Mouse (Mus musculus) ES-Bruce4 (cell line): ENCODE measurements around the gene E2f4. TPM values are rescaled to one million over a fixed set of nuclear protein-coding genes. Genes with fewer than 3 reads are reported as not detected.

Experiments
- H3K27ac ChIP-seq: 2 replicates; pipeline ENCODE4 v1.5.1; 2012; ENCODE audit warnings: low read length, inconsistent platforms; ENCODE audit not compliant: insufficient read depth
- H3K27me3 ChIP-seq: 2 replicates; pipeline ENCODE4 v1.6.1; 2012; ENCODE audit warnings: mild to moderate bottlenecking, low read length, inconsistent platforms; ENCODE audit not compliant: control insufficient read depth, poor library complexity, insufficient read depth, severe bottlenecking
- H3K36me3 ChIP-seq: 2 replicates; pipeline ENCODE4 v1.6.1; 2012; ENCODE audit warnings: inconsistent platforms, mild to moderate bottlenecking, low read length, moderate library complexity; ENCODE audit not compliant: control insufficient read depth, poor library complexity, insufficient read depth, severe bottlenecking
- H3K4me1 ChIP-seq: one replicate; pipeline ENCODE4 v1.8.1; 2011; ENCODE audit warnings: low read length; ENCODE audit not compliant: control insufficient read depth, insufficient read depth
- H3K4me3 ChIP-seq: 2 replicates; pipeline ENCODE4 v1.5.1; 2011; ENCODE audit warnings: low read depth, mild to moderate bottlenecking, low read length
- H3K9ac ChIP-seq: 2 replicates; pipeline ENCODE4 v1.6.1; 2012; ENCODE audit warnings: low read depth, mild to moderate bottlenecking, inconsistent platforms; ENCODE audit not compliant: poor library complexity, severe bottlenecking
- H3K9me3 ChIP-seq: replicated peaks from 2 replicates; pipeline ENCODE4 v1.6.1; 2012; ENCODE audit warnings: mild to moderate bottlenecking, low read length, inconsistent platforms; ENCODE audit not compliant: control insufficient read depth, poor library complexity, insufficient read depth, severe bottlenecking
- CTCF ChIP-seq: IDR thresholded peaks from one replicate; pipeline ENCODE4 v1.8.1; 2011; ENCODE audit warnings: low read depth, low read length
- EP300 ChIP-seq: IDR thresholded peaks from 2 replicates; pipeline ENCODE4 v1.6.1; 2011; ENCODE audit warnings: low read depth, low read length; ENCODE audit not compliant: insufficient read depth
- POLR2A ChIP-seq: IDR thresholded peaks from one replicate; pipeline ENCODE4 v1.8.1; 2011; ENCODE audit warnings: low read length; ENCODE audit not compliant: insufficient read depth
- polyA plus RNA-seq: library from polyadenylated mRNA; stranded (reverse); fragments of >200 nt; gene quantifications from 2 replicates; pipeline ENCODE4 v1.2.4, GENCODE M21; 2011; ENCODE audit warnings: low read depth; ENCODE audit not compliant: missing spikeins, insufficient read depth, insufficient read length

Gene E2f4
- polyA plus RNA-seq, 1 experiment, result 104 TPM

- TF ChIP-seq CTCF, result no peak
- TF ChIP-seq POLR2A, result no peak
- H3K9ac ChIP-seq, result peak overlapping the region; percentile 71
- H3K27me3 ChIP-seq, result no peaks in the 10 kb centered on the region
- H3K4me3 ChIP-seq, result peak overlapping the region; percentile 75
- H3K27ac ChIP-seq, result 0 out of 2 replicates have a peak overlapping the region, but pooled peaks have one; percentile 22
- peaks cover 3% of the 10 kb centered on the region for H3K4me1 ChIP-seq
- no peaks in the 10 kb centered on the region for H3K9me3 ChIP-seq
- H3K36me3 ChIP-seq, result peaks cover 31% of the 10 kb centered on the region
These were observed 29.5 kb downstream of the E2f4 start for GRCm38 (mm10) chr8:105326968-105327367.

DNA sequence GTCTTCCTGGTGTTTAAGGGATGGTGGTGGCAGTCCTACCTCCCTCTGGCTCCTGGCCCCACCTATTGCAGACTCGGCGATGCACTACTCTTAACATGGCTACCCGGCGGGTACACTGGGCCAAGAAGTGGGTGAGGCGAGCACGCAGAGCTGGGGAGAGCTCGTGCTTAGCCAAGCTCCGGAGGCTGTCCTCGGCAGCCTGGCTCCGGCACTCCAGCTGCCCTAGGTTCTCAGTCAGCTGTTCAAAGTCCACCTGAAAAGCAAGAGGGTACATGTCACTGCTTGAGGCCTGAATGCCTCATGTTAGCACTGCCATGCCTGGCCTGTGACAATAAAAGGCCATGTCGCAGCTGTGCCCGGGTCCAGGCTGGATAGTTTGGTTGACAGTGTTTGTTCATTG, 32.9 kb downstream of the E2f4 start:
- Histone ChIP-seq H3K27me3 (no peaks in the 10 kb centered on the region), H3K9ac (no peak overlapping the region), H3K4me3 (no peak overlapping the region), H3K27ac (no peak overlapping the region), H3K9me3 (no peaks in the 10 kb centered on the region), H3K4me1 (peaks cover 3% of the 10 kb centered on the region), H3K36me3 (peaks cover 35% of the 10 kb centered on the region)
- TF ChIP-seq EP300 (no peak), CTCF (no peak), POLR2A (no peak)

DNA sequence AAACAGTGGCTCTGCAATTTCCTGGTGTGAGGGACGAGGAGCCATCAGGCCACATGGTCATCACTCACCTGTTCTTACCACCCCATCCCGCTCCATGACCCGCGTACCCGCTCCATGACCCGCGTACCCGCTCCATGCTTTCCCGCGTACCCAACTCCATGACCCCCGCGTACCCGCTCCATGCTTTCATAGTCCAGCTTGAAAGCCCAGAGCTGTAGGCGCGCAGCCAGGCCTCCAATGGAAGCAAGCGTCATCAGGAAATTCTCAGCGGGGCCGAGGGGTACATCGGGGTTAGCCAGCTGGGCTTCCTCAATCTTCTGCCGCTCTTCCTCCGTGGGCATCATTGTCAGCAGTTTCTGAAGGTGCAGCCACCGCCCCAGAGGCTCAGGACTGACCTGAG, 34.0 kb downstream of the E2f4 start:
- no peak for TF ChIP-seq POLR2A
- TF ChIP-seq CTCF, result no peak
- TF ChIP-seq EP300, result no peak
- H3K4me3 ChIP-seq, result no peak overlapping the region
- peaks cover 35% of the 10 kb centered on the region for H3K36me3 ChIP-seq
- no peak overlapping the region for H3K9ac ChIP-seq
- H3K27ac ChIP-seq, result no peak overlapping the region
- H3K9me3 ChIP-seq, result no peaks in the 10 kb centered on the region
- H3K27me3 ChIP-seq, result no peaks in the 10 kb centered on the region
- H3K4me1 ChIP-seq, result peaks cover 3% of the 10 kb centered on the region

DNA sequence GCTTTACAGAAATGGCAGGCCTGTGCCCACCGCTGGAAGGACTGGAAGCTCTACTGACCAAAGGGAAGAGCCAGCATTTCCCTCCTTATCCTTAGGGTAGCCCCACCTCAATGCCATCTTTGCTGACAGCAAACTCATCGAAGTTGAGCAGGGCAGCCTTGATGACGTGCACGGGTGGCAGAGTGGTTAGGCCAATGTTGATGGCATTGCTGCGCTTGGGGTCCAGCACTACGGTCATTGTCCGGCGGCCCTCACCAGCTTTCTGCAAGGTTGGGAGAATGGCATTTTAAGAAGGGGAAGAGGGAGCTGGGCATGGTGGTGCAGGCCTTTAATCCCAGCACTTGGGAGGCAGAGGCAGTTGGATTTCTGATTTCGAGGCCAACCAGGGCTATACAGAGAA, 34.5 kb downstream of the E2f4 start:
- Histone ChIP-seq H3K9me3 (no peaks in the 10 kb centered on the region), H3K27me3 (no peaks in the 10 kb centered on the region), H3K36me3 (peaks cover 35% of the 10 kb centered on the region), H3K27ac (no peak overlapping the region), H3K9ac (no peak overlapping the region), H3K4me3 (no peak overlapping the region), H3K4me1 (peaks cover 3% of the 10 kb centered on the region)
- TF ChIP-seq EP300 (no peak), POLR2A (no peak), CTCF (no peak)

DNA sequence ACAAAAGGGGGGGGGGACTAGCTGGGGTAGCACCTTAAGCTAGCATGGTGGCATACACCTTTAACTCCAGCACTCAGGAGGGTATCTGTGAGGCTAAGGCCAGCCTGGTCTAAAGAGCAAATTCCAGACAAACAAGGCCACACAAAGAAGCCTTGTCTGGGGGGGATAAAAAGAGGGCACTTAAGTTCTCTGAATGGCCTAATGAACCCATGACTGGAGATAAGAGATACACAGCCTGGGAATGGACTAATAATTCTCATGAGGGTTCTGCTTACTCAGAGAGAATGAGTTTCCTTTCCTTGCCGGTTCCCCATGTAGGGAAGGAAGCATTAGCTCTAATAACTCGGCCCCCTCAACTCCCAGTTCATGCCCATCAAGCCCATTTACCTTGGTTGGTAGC, 35.1 kb downstream of the E2f4 start:
- H3K9ac ChIP-seq, result no peak overlapping the region
- no peaks in the 10 kb centered on the region for H3K27me3 ChIP-seq
- no peak overlapping the region for H3K27ac ChIP-seq

GRCm38 (mm10) chr8:105336373-105337130, 39.1 kb downstream of the E2f4 start:
- Histone ChIP-seq H3K9ac (peak overlapping the region; percentile 11; the same call in 1 of the 2 replicates), H3K36me3 (peaks cover 7% of the 10 kb centered on the region), H3K27ac (no peak overlapping the region), H3K27me3 (no peaks in the 10 kb centered on the region), H3K4me1 (peaks cover 5% of the 10 kb centered on the region), H3K4me3 (peak overlapping the region; percentile 50), H3K9me3 (no peaks in the 10 kb centered on the region)
- TF ChIP-seq CTCF (no peak), EP300 (no peak)

More for the DNA sequence above, 35.1 kb downstream of the E2f4 start:
- no peak overlapping the region for H3K4me3 ChIP-seq
- H3K36me3 ChIP-seq, result peaks cover 35% of the 10 kb centered on the region
- TF ChIP-seq EP300, result no peak
- no peak for TF ChIP-seq POLR2A
- no peak for TF ChIP-seq CTCF
- no peaks in the 10 kb centered on the region for H3K9me3 ChIP-seq
- H3K4me1 ChIP-seq, result peaks cover 1% of the 10 kb centered on the region
